Mouse (Mus musculus) thymus, postnatal 25 days (tissue): ENCODE results near the gene Rhag.

ENCODE experiments used
- DNase-seq: peaks from one replicate; pipeline ENCODE4 v3.0.0; 2022

The Rhag gene

DNA sequence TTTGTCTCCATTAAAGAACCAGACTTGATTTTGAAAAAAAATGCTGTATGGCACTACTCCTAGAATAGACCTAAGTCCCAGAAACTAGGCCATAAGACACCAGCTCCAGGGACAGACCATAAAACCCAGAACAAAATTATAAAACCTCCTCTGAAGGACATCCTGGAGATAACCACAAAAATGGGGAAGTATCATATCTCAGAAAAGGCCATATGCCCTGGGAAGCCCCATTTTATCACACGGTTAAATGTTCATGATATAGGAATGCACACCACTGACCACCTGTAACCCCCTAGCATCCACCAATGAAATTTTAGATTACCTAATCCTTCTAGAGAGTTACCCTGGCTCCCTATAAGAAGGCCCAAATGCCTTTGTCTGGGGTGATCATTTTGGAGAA lies 64.6 kb downstream of the Rhag start:
- no peak for DNase-seq

DNA sequence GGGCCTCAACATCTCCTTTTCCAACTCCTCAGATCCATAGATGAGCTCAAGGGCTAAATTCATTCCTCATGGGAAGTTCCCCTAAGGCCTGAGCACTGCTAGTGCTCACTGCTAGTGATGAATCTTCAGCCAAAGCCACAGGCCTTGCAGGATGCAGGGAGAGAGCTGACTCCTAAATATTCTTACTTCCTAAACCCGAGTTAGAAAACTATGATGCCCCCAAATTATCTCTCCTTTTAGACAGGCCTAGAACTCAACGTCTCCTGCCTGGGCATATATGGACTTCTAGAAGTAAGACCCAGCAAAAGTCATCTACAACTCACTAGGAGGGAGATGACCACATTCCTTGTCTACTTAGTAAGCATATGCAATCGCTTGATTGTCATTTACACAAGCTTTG lies 66.8 kb downstream of the Rhag start:
- DNase-seq = no peak

GRCm38 (mm10) chr17:40879528-40879923 lies 68.6 kb downstream of the Rhag start:
- no peak for DNase-seq

DNA sequence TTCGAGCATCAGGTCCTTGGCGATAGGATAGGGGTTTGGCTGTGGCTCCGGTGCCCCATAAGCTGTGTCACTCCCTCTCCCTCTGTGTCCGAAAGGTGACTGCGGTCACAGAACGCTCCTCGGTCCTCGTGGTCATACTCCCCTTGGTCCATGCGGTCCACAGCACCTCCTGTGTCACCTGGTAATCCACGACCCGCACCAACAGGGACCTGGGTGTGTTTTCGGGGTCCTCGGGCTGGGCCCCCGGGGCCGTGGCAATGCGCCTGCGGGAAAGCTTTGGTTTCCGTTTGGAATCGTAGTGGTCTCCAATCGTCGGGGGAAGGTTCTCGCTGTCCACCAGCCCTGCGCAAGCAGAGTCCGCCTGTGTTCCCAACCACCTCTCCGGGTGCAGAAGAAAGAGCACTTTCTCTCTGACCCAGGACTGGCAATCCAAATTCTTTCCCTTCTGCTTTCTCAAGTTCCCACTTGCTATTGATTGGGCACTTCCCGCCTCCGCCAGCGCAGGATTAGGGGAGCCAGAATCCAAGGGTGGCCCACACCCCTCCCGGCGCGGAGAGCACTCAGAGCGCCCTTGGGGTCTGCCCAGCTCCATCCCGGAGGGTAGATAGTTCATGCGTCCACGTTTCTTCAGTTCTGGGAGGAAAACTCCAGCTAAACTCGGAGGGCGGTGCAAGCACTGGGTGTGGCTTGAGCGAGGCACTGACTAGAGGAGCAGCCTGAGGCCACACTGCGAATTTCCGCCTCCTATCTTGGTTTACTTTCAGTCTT lies 69.2 kb downstream of the Rhag start, which contains the start of gene 9130008F23Rik:
TSS of gene 9130008F23Rik (minus strand) at position 636 of the 768 bp plus-strand sequence.
- no peak for DNase-seq

GRCm38 (mm10) chr17:40882172-40882571 lies 71.2 kb downstream of the Rhag start:
- no peak for DNase-seq

DNA sequence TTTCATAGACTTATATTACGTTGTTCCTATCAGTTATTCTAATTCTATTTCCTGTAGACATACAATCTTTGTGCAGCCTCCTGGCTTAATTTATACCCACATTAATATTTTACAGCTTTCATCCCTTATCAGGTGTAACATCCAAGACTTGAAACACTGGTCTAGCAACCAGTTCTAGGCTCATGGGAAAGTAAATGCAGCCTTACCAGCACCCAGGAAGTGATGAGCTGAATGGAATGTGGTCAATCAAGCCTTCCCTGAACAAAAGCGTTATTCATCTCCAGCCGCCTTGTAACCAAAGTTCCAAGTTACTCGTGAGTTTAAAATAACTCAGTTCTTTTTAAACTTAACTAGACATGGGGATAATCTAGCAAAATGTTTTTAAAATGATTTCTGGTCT lies 74.2 kb downstream of the Rhag start:
- DNase-seq = no peak

DNA sequence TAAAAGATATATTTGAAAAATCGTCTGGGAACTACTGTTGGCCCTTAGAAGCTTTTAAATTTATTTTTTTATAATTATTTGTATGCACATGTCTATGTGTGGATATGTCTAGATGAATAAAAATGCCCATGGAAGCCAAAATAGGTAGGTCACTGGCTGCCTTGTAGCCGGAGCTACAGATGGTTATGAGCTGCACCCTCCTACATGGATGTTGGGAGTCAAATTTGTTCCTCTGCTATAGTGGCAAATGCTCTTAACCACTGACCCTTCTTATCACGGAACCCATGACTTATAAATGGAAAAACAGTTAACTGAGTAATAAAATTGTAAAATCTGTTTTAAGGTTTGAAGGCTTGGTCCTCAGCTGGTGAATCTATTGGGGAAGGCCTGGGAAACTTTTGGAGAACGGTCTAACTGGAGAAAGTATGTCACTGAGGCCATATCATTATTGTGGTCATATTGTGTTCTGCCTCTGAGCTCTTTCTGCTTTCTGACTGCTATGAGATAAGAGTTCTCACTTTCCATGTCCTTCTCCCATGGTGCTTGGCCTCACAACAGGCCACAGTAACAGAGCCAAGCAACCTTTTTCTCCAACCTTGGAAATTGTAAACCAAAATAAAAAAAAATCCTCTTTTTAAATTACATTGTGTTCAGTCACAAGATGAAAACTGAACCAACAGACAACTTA lies 77.1 kb downstream of the Rhag start:
- DNase-seq = no peak
